Mouse (Mus musculus) kidney, postnatal 0 days (tissue): ENCODE measurements around the gene Ghrhr. TPM values are rescaled to one million over a fixed set of nuclear protein-coding genes. Genes with fewer than 3 reads are reported as not detected.

Experiments used
- ATAC-seq: fragments of 200-750 bp; cut with Nextera tagmentation; replicated peaks from 2 replicates; pipeline ENCODE4 v1.8.0; 2017; ENCODE audit warnings: low read depth, moderate number of reproducible peaks, moderate TSS enrichment, moderate library complexity; ENCODE audit not compliant: low FRiP score
- DNase-seq: peaks from one replicate; pipeline ENCODE4 v3.0.0-alpha.2; 2016; ENCODE audit warnings: low spot score
- H3K27ac ChIP-seq: fragments of 300-500 bp; sonication (generic); 2 replicates; pipeline ENCODE4 v1.5.1; 2014; ENCODE audit warnings: mild to moderate bottlenecking
- H3K27me3 ChIP-seq: fragments of 300-500 bp; sonication (generic); 2 replicates; pipeline ENCODE4 v1.6.1; 2014; ENCODE audit warnings: low read length, mixed read lengths; ENCODE audit not compliant: insufficient read depth
- H3K36me3 ChIP-seq: fragments of 300-500 bp; sonication (generic); 2 replicates; pipeline ENCODE4 v1.6.1; 2014; ENCODE audit warnings: low read length, mixed read lengths; ENCODE audit not compliant: insufficient read depth
- H3K4me1 ChIP-seq: fragments of 300-500 bp; sonication (generic); replicated peaks from 2 replicates; pipeline ENCODE4 v1.6.1; 2014; ENCODE audit warnings: antibody characterized with exemption, low read length, mixed read lengths; ENCODE audit not compliant: insufficient read depth
- H3K4me2 ChIP-seq: fragments of 300-500 bp; sonication (generic); 2 replicates; pipeline ENCODE4 v1.6.1; 2014; ENCODE audit warnings: mild to moderate bottlenecking, low read length, moderate library complexity, mixed read lengths
- H3K4me3 ChIP-seq: fragments of 300-500 bp; sonication (generic); replicated peaks from 2 replicates; pipeline ENCODE4 v1.5.1; 2014; ENCODE audit warnings: low read depth, low read length
- H3K9ac ChIP-seq: fragments of 300-500 bp; sonication (generic); 2 replicates; pipeline ENCODE4 v1.6.1; 2014; ENCODE audit warnings: low read depth, low read length
- H3K9me3 ChIP-seq: fragments of 300-500 bp; sonication (generic); replicated peaks from 2 replicates; pipeline ENCODE4 v1.6.1; 2016; ENCODE audit warnings: low read length, inconsistent platforms, mixed read lengths
- CTCF ChIP-seq: IDR thresholded peaks from 2 replicates; pipeline ENCODE4 v1.5.1; 2016; ENCODE audit warnings: antibody characterized with exemption, low read depth, mild to moderate bottlenecking, moderate library complexity
- WGBS: fragments of 180-500 bp; shearing (Covaris S2); extraction: QIAGEN DNeasy Blood & Tissue Kit; methylation state at CpG from one replicate; pipeline ENCODE4 v1.1.7; 2014; 5-methylcytosine and 5-hydroxymethylcytosine counted together
- polyA plus RNA-seq: library from polyadenylated mRNA; unstranded; fragments of >200 nt; fragmentation: Nextera tagmentation; extraction: Ambion mirVana; gene quantifications from 2 replicates; pipeline ENCODE4 v1.2.1, GENCODE M21; 2015

Ghrhr gene
- polyA plus RNA-seq, 1 experiment from 2014 or later, result 0.59 TPM

DNA sequence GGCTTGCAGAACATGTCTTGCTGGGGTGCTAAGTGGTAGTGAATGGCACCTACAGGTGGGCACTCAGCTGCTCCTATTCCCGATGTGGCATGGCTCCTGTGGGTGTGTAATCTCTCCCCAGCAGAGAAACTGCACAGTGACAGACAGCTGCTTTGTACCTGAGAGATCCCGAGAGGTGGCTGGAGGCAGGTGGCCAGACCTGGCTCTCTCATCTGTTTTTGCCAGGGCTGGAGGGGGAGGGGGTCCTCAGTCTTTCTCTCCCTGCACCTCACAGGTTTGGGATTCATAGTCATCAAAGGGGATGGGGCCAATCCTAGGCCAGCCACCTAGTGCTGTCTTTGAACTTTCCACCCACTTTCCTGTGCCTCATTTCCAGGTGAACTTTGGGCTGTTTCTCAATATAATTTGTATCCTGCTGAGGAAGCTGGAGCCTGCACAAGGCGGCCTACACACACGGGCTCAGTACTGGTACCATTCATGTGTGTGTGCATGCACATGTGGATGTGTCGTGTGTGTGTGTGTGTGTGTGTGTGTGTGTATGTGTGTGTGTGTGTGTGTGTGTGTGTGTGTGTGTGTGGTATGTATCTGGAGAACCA is 8.4 kb downstream of the Ghrhr start:
- 76% methylated on average over 5 of the region's 5 CpGs for WGBS
- no peak for TF ChIP-seq CTCF
- no peaks in the 10 kb centered on the region for H3K36me3 ChIP-seq
- H3K4me1 ChIP-seq, result no peaks in the 10 kb centered on the region
- no peak overlapping the region for H3K4me3 ChIP-seq
- no peaks in the 10 kb centered on the region for H3K27me3 ChIP-seq
- H3K4me2 ChIP-seq, result no peak overlapping the region
- no peak overlapping the region for H3K27ac ChIP-seq
- ATAC-seq (no peak), DNase-seq (no peak)
- no peaks in the 10 kb centered on the region for H3K9me3 ChIP-seq
- no peak overlapping the region for H3K9ac ChIP-seq

DNA sequence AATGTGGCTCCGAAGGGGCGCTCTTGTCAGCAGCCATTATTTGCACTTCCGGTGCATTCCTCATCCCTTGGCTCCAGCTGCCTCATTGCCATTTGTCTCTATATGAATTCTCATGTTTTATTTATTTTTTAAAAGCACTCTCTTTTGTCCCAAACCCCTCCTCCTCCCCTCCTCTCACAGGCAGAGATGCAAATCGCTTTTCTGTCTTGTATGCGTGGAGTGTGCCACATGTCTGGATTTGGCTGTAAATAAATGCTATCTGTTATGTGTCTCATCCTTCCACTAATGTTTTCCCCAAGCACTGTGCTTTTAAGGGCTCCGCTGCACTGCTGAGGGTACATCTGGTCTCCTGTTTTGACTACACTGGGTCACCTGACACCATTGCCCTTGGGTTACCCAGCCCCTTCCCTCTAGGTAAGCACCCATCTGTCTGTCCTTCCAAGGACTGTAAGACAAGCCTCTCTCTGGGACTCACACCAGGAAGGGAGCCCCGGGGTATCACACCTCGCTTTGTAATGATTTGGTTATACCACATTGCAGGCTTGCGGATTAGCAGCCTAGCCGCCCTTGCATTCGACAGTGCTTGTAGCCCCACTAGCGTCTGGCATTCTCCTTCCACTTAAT is 12.6 kb downstream of the Ghrhr start:
- Histone ChIP-seq H3K9ac (no peak overlapping the region), H3K36me3 (no peaks in the 10 kb centered on the region), H3K4me2 (no peak overlapping the region), H3K27ac (no peak overlapping the region), H3K4me1 (no peaks in the 10 kb centered on the region), H3K27me3 (no peaks in the 10 kb centered on the region), H3K9me3 (no peaks in the 10 kb centered on the region), H3K4me3 (no peak overlapping the region)
- ATAC-seq, result no peak
- WGBS, result 47% methylated on average over 12 of the region's 12 CpGs
- TF ChIP-seq CTCF, result no peak
- no peak for DNase-seq

DNA sequence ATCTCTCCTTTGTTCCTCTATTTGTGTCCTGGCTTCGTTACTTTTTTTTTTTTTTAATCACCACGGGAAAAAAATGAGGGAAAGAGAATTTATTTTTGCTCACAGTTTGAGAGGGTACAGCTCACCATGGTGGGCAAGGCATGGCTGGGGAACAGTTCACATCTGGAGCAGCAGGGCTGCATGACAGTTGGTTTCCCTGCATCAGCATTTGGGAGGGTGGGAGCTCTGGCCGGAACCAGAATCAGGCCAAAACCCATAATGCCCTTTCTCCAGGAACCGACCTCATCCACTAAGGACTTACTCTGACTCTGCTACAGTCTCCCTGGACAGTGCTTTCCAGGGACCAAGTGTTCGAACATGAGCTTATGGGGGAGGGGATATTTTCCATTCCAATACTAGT is 13.2 kb downstream of the Ghrhr start:
- Histone ChIP-seq H3K9ac (no peak overlapping the region), H3K4me3 (no peak overlapping the region), H3K4me2 (no peak overlapping the region), H3K27me3 (no peaks in the 10 kb centered on the region), H3K27ac (no peak overlapping the region), H3K36me3 (no peaks in the 10 kb centered on the region), H3K4me1 (no peaks in the 10 kb centered on the region), H3K9me3 (no peaks in the 10 kb centered on the region)
- no peak for TF ChIP-seq CTCF
- 74% methylated on average over 5 of the region's 5 CpGs for WGBS
- no peak for ATAC-seq
- DNase-seq, result no peak

DNA sequence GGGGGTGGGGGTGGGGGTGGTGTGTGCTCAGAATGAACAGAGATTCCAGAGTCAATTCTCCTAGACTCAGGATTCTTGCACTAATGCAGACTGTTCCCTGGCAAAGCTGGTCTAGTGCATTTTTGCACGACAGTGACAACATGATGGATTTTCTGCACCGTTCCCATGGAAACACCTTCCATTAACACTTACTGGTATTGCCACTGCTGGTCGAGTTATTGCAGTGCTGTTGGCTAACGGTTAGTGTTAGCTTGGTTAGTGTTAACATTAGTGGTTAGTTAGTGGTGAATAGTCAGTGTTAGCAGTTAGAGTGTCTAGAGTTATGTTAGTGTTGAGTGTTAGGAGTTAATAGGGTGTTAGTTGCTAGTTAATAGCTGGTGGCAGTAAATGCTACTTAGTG is 15.7 kb downstream of the Ghrhr start:
- ATAC-seq, result no peak
- H3K4me1 ChIP-seq, result no peaks in the 10 kb centered on the region; the same call in 1 of the 2 replicates
- TF ChIP-seq CTCF, result no peak
- no peaks in the 10 kb centered on the region for H3K27me3 ChIP-seq
- no peak overlapping the region for H3K27ac ChIP-seq
- H3K4me2 ChIP-seq, result no peak overlapping the region
- no peaks in the 10 kb centered on the region for H3K9me3 ChIP-seq
- H3K36me3 ChIP-seq, result no peaks in the 10 kb centered on the region
- no peak overlapping the region for H3K9ac ChIP-seq
- 14% methylated on average over 4 of the region's 4 CpGs for WGBS
- no peak overlapping the region for H3K4me3 ChIP-seq
- DNase-seq, result no peak

DNA sequence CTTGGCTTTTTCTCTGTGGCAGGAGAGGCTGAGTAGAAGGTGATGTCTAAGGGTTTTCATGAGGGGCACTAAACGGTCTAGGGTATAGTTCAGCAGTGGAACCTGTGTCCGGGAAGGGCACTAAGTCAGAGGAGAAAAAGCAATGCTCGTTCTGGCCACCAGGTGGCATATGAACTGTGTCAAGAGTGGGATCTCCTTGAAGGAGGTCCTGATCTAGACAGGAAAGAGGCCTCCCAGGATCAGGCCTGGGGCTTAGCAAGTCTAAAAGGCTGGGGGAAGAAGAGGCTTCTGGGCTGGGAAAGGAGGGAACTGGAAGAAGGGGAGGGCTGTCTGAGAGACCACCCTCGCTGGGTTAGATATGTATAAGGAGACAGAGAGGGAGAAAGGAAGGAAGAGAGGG is 16.4 kb downstream of the Ghrhr start:
- TF ChIP-seq CTCF, result peak; percentile 87
- 8% methylated on average over 4 of the region's 4 CpGs for WGBS
- no peak overlapping the region for H3K9ac ChIP-seq
- no peaks in the 10 kb centered on the region for H3K27me3 ChIP-seq
- DNase-seq (peak; percentile 89), ATAC-seq (peak; percentile 59; the same call in 1 of the 2 replicates)
- H3K4me3 ChIP-seq, result no peak overlapping the region
- no peaks in the 10 kb centered on the region for H3K36me3 ChIP-seq
- H3K4me2 ChIP-seq, result no peak overlapping the region
- no peak overlapping the region for H3K27ac ChIP-seq
- no peaks in the 10 kb centered on the region; the same call in 1 of the 2 replicates for H3K4me1 ChIP-seq
- no peaks in the 10 kb centered on the region for H3K9me3 ChIP-seq

DNA sequence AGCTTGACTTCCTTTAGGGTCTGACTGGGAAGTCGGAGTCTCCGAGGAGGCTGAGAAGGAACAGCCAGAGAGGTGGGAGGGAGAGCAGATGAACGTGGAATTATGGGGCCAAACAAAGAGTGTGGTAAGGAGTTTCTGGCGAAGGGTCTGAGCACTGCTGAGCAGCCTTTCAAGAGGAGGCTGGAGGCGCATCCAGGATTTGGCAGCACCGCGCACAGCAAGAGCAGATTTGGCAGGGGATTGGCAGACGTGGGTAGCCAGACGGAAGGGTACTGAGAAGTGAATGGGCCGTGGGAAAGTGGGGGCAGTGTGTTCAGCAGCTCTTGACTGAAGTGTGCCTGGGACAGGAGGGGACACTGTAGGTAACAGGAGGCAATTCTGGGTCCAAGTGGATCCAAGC is 18.8 kb downstream of the Ghrhr start:
- Histone ChIP-seq H3K4me1 (no peaks in the 10 kb centered on the region; the same call in 1 of the 2 replicates), H3K4me3 (no peak overlapping the region), H3K36me3 (no peaks in the 10 kb centered on the region), H3K27ac (no peak overlapping the region), H3K9me3 (no peaks in the 10 kb centered on the region), H3K27me3 (no peaks in the 10 kb centered on the region), H3K9ac (no peak overlapping the region), H3K4me2 (no peak overlapping the region)
- no peak for ATAC-seq
- 78% methylated on average over 10 of the region's 10 CpGs for WGBS
- no peak for TF ChIP-seq CTCF
- DNase-seq, result no peak
